Mouse (Mus musculus) liver, embryonic 15.5 days (tissue): ENCODE measurements around the gene Pkhd1. TPM values are rescaled to one million over a fixed set of nuclear protein-coding genes. Genes with fewer than 3 reads are reported as not detected.

Experiments
- ATAC-seq: fragments of 200-750 bp; cut with Nextera tagmentation; 2 replicates; pipeline ENCODE4 v1.8.0; 2017; ENCODE audit warnings: moderate number of reproducible peaks, mild to moderate bottlenecking, moderate library complexity; ENCODE audit not compliant: insufficient read depth
- H3K27ac ChIP-seq: fragments of 300-500 bp; sonication (generic); replicated peaks from 2 replicates; pipeline ENCODE4 v1.5.1; 2015; ENCODE audit warnings: mild to moderate bottlenecking, inconsistent platforms
- H3K27me3 ChIP-seq: fragments of 300-500 bp; sonication (generic); 2 replicates; pipeline ENCODE4 v1.6.1; 2015; ENCODE audit warnings: mild to moderate bottlenecking, inconsistent platforms
- H3K36me3 ChIP-seq: fragments of 300-500 bp; sonication (generic); replicated peaks from 2 replicates; pipeline ENCODE4 v1.6.1; 2015; ENCODE audit warnings: moderate library complexity, mild to moderate bottlenecking, inconsistent platforms
- H3K4me1 ChIP-seq: fragments of 300-500 bp; sonication (generic); replicated peaks from 2 replicates; pipeline ENCODE4 v1.6.1; 2015; ENCODE audit warnings: inconsistent platforms
- H3K4me2 ChIP-seq: fragments of 300-500 bp; sonication (generic); 2 replicates; pipeline ENCODE4 v1.6.1; 2015; ENCODE audit warnings: moderate library complexity, mild to moderate bottlenecking, inconsistent platforms
- H3K4me3 ChIP-seq: fragments of 300-500 bp; sonication (generic); replicated peaks from 2 replicates; pipeline ENCODE4 v1.5.1; 2015; ENCODE audit warnings: mild to moderate bottlenecking, inconsistent platforms
- H3K9ac ChIP-seq: fragments of 300-500 bp; sonication (generic); 2 replicates; pipeline ENCODE4 v1.6.1; 2015; ENCODE audit warnings: moderate library complexity, mild to moderate bottlenecking, inconsistent platforms
- H3K9me3 ChIP-seq: fragments of 300-500 bp; sonication (generic); replicated peaks from 2 replicates; pipeline ENCODE4 v1.6.1; 2016; ENCODE audit warnings: inconsistent platforms
- WGBS: fragments of 180-500 bp; shearing (Covaris S2); methylation state at CpG from one replicate; pipeline ENCODE4 v1.1.7; 2015; ENCODE audit warnings: mixed read lengths; ENCODE audit not compliant: insufficient replicate concordance; 5-methylcytosine and 5-hydroxymethylcytosine counted together
- polyA plus RNA-seq: library from polyadenylated mRNA; unstranded; fragments of >200 nt; fragmentation: Nextera tagmentation; extraction: Ambion mirVana; gene quantifications from 2 replicates; pipeline ENCODE4 v1.2.1, GENCODE M21; 2015

Gene Pkhd1
- polyA plus RNA-seq, 1 experiment from 2014 or later = 0.32 TPM

GRCm38 (mm10) chr1:20131786-20132596 lies 485.9 kb downstream of the Pkhd1 start:
- H3K4me2 ChIP-seq = no peak overlapping the region
- peak overlapping the region; percentile 57 for H3K27ac ChIP-seq
- no peak overlapping the region for H3K4me3 ChIP-seq
- ATAC-seq = peak; percentile 93
- H3K9ac ChIP-seq = no peak overlapping the region
- H3K27me3 ChIP-seq = no peaks in the 10 kb centered on the region
- 54% methylated on average over 6 of the region's 6 CpGs for WGBS
- no peaks in the 10 kb centered on the region for H3K9me3 ChIP-seq
- no peaks in the 10 kb centered on the region for H3K36me3 ChIP-seq
- H3K4me1 ChIP-seq = no peaks in the 10 kb centered on the region

GRCm38 (mm10) chr1:20117331-20117730 lies 500.5 kb downstream of the Pkhd1 start:
- Histone ChIP-seq H3K4me1 (no peaks in the 10 kb centered on the region), H3K27ac (no peak overlapping the region), H3K9ac (no peak overlapping the region), H3K27me3 (no peaks in the 10 kb centered on the region), H3K4me2 (no peak overlapping the region), H3K36me3 (no peaks in the 10 kb centered on the region), H3K9me3 (no peaks in the 10 kb centered on the region), H3K4me3 (no peak overlapping the region)
- WGBS = 43% methylated on average over 1 of the region's 1 CpGs
- ATAC-seq = no peak

- Histone ChIP-seq H3K4me1 (no peaks in the 10 kb centered on the region), H3K4me2 (no peak overlapping the region), H3K9ac (no peak overlapping the region), H3K36me3 (no peaks in the 10 kb centered on the region), H3K27ac (no peak overlapping the region), H3K4me3 (no peak overlapping the region), H3K9me3 (no peaks in the 10 kb centered on the region), H3K27me3 (no peaks in the 10 kb centered on the region)
- no peak for ATAC-seq
- WGBS = 59% methylated on average over 3 of the region's 3 CpGs
Measured at GRCm38 (mm10) chr1:20069733-20070132, 548.1 kb downstream of the Pkhd1 start.

- Histone ChIP-seq H3K9ac (no peak overlapping the region), H3K4me1 (no peaks in the 10 kb centered on the region), H3K4me2 (no peak overlapping the region), H3K36me3 (no peaks in the 10 kb centered on the region), H3K27ac (no peak overlapping the region), H3K4me3 (no peak overlapping the region), H3K27me3 (no peaks in the 10 kb centered on the region), H3K9me3 (no peaks in the 10 kb centered on the region)
- no peak for ATAC-seq
- WGBS = 67% methylated on average over 3 of the region's 3 CpGs
Measured at GRCm38 (mm10) chr1:20058245-20058644, 559.6 kb downstream of the Pkhd1 start.

- Histone ChIP-seq H3K9me3 (no peaks in the 10 kb centered on the region), H3K27ac (no peak overlapping the region), H3K27me3 (no peaks in the 10 kb centered on the region), H3K36me3 (no peaks in the 10 kb centered on the region), H3K4me2 (no peak overlapping the region), H3K4me1 (no peaks in the 10 kb centered on the region), H3K9ac (no peak overlapping the region), H3K4me3 (no peak overlapping the region)
- ATAC-seq = no peak
- 63% methylated on average over 3 of the region's 3 CpGs for WGBS
Measured at GRCm38 (mm10) chr1:20039389-20039788, 578.5 kb downstream of the Pkhd1 start.

GRCm38 (mm10) chr1:20035277-20035676 lies 582.6 kb downstream of the Pkhd1 start:
- no peaks in the 10 kb centered on the region for H3K36me3 ChIP-seq
- 61% methylated on average over 7 of the region's 7 CpGs for WGBS
- no peaks in the 10 kb centered on the region for H3K27me3 ChIP-seq
- no peaks in the 10 kb centered on the region for H3K4me1 ChIP-seq
- no peak overlapping the region for H3K27ac ChIP-seq
- H3K4me2 ChIP-seq = no peak overlapping the region
- no peaks in the 10 kb centered on the region for H3K9me3 ChIP-seq
- no peak overlapping the region for H3K9ac ChIP-seq
- no peak overlapping the region for H3K4me3 ChIP-seq
- ATAC-seq = no peak

GRCm38 (mm10) chr1:20018198-20018925 lies 599.5 kb downstream of the Pkhd1 start:
- H3K4me1 ChIP-seq = no peaks in the 10 kb centered on the region
- H3K4me2 ChIP-seq = no peak overlapping the region
- H3K4me3 ChIP-seq = no peak overlapping the region
- H3K27ac ChIP-seq = no peak overlapping the region
- WGBS = 56% methylated on average over 8 of the region's 8 CpGs
- no peaks in the 10 kb centered on the region for H3K27me3 ChIP-seq
- H3K9me3 ChIP-seq = no peaks in the 10 kb centered on the region
- no peaks in the 10 kb centered on the region for H3K36me3 ChIP-seq
- no peak overlapping the region for H3K9ac ChIP-seq
- ATAC-seq = no peak

- ATAC-seq = no peak
- WGBS = 67% methylated on average over 4 of the region's 4 CpGs
Measured at GRCm38 (mm10) chr1:20017619-20018018, 600.2 kb downstream of the Pkhd1 start.

More at GRCm38 (mm10) chr1:20017619-20018018, 600.2 kb downstream of the Pkhd1 start:
- no peaks in the 10 kb centered on the region for H3K36me3 ChIP-seq
- no peaks in the 10 kb centered on the region for H3K4me1 ChIP-seq
- H3K4me2 ChIP-seq = no peak overlapping the region
- no peak overlapping the region for H3K4me3 ChIP-seq
- no peaks in the 10 kb centered on the region for H3K27me3 ChIP-seq
- no peak overlapping the region for H3K27ac ChIP-seq
- no peaks in the 10 kb centered on the region for H3K9me3 ChIP-seq
- no peak overlapping the region for H3K9ac ChIP-seq

Other genes with a start within 250 kb of the Pkhd1 start
- gene Il17a, start 112.8 kb upstream of the Pkhd1 start, polyA plus RNA-seq = not detected in 2 replicates
- not detected in 2 replicates for gene Il17f, start 172.6 kb upstream of the Pkhd1 start, polyA plus RNA-seq
- gene Mcm3, start 202.2 kb upstream of the Pkhd1 start, polyA plus RNA-seq = 135 and 141 TPM in 2 replicates